Mouse (Mus musculus): ENCODE results near the gene Adamts17.
A peak's percentile ranks its signal among the peaks of the same experiment; 100 is the strongest.

Gene Adamts17

GRCm38 (mm10) chr7:67110551-67111159, 271.1 kb downstream of the Adamts17 start:
- DNase-seq, result no peak

- no peak for DNase-seq
Observed at GRCm38 (mm10) chr7:67112495-67113216, 273.1 kb downstream of the Adamts17 start.

- no peak for DNase-seq
Observed at GRCm38 (mm10) chr7:67114056-67114455, 274.5 kb downstream of the Adamts17 start.

GRCm38 (mm10) chr7:67115056-67115455, 275.5 kb downstream of the Adamts17 start:
- no peak for DNase-seq

- no peak for DNase-seq
Observed at GRCm38 (mm10) chr7:67135140-67135539, 295.6 kb downstream of the Adamts17 start.

- DNase-seq, result peak; percentile 50
Observed at GRCm38 (mm10) chr7:67142347-67143015, 302.9 kb downstream of the Adamts17 start.

GRCm38 (mm10) chr7:67145748-67146147, 306.2 kb downstream of the Adamts17 start:
- DNase-seq, result no peak

- peak; percentile 20 for DNase-seq
Observed at GRCm38 (mm10) chr7:67146151-67146550, 306.6 kb downstream of the Adamts17 start.

- DNase-seq, result no peak
Observed at GRCm38 (mm10) chr7:67149707-67150106, 310.2 kb downstream of the Adamts17 start.

- DNase-seq, result no peak
Observed at GRCm38 (mm10) chr7:67152626-67153025, 313.1 kb downstream of the Adamts17 start.

- no peak for DNase-seq
Observed at GRCm38 (mm10) chr7:67162135-67162534, 322.6 kb downstream of the Adamts17 start.

- no peak for DNase-seq
Observed at GRCm38 (mm10) chr7:67168288-67168687, 328.8 kb downstream of the Adamts17 start.

- DNase-seq, result no peak
Observed at GRCm38 (mm10) chr7:67168763-67169569, 329.4 kb downstream of the Adamts17 start.

GRCm38 (mm10) chr7:67173522-67174195, 334.1 kb downstream of the Adamts17 start:
- no peak for DNase-seq

- DNase-seq, result no peak
Observed at GRCm38 (mm10) chr7:67183786-67184185, 344.3 kb downstream of the Adamts17 start.

GRCm38 (mm10) chr7:67199412-67199811, 359.9 kb downstream of the Adamts17 start:
- DNase-seq, result peak; percentile 67

Measured in embryo, embryonic 11 days (tissue).